Mouse (Mus musculus) ovary, adult 18-20 months (tissue): Measurements from ENCODE around the gene Fzr1.

ENCODE experiments used
- DNase-seq: peaks from one replicate; pipeline ENCODE4 v3.0.0; 2022; ENCODE audit warnings: low spot score, mixed read lengths

Gene Fzr1

GRCm38 (mm10) chr10:81355533-81355932 lies 22.8 kb downstream of the Fzr1 start:
- no peak for DNase-seq

DNA sequence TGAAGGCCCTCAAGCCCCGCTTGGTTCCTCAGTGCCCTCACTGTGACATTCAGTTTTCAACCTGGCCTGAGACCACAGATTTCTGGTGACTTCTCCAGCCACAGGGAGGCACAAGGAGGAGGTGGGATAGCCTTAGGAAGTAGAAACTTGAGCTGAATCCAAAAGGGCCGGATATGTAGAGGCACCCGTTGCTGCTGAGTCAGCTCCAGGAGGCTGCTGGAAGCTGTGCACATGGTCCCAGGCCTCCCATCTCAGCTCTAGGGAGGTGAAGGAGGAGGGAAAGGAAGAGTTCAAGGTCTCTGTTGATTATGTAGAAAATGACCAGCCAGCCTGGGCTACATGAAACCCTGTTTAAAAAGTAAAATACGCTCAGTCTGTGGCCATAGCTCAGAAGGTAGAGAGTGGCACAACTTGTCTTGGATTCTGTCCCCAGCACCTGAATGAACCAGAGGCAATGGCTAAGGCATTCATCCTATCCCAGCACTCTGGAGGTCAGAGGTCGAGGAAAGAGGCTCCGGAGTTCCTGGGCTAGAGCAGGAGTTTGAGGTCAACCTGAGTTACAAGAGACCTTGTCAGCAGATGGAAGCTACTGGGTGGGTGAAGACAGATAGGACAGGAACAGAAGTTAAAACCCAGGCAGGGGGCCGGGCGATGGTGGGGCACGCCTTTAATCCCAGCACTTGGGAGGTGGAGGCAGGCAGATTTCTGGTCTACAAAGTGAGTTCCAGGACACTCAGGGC lies 23.4 kb downstream of the Fzr1 start:
- no peak for DNase-seq

GRCm38 (mm10) chr10:81351678-81352291 lies 26.5 kb downstream of the Fzr1 start:
- no peak for DNase-seq

DNA sequence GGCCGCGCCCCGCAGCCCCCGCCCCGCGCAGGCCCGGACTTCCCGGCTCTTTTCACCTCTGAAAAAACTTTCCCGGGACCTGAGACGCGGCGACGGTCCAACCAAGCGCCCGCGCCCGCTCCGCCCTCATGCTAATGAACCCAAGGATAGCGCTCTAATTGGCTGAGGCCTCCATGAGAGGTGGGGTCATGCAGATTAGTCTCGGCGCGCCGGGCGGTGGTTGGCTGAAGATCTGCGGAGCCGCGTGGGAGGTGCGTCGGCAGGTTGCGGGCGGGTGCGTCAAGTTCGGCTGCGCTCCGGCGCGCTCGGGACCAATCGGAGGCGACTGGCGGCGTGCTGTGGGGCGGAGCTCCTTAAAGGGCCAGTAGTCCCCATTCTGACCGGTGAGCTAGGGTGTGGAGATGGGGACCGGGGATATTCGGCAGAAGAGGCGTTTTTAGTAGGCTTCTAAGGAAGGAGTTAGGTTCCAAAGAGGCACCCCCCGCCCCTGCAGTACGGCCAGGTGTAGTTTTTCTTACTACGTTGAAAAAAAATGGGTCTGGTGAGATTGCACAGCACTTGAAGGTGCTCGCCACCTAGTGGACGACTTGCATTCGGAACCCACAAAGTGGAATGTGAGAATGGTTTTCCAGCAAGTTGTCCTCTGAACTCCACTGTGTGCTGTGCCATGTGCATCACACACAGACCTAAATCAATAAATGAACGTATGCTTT lies 27.8 kb downstream of the Fzr1 start, which contains the start of gene Hmg20b:
TSS of gene Hmg20b (minus strand) at position 130 of the 713 bp plus-strand sequence.
- peak; percentile 99 for DNase-seq

GRCm38 (mm10) chr10:81349961-81350350 lies 28.4 kb downstream of the Fzr1 start:
- DNase-seq: no peak

DNA sequence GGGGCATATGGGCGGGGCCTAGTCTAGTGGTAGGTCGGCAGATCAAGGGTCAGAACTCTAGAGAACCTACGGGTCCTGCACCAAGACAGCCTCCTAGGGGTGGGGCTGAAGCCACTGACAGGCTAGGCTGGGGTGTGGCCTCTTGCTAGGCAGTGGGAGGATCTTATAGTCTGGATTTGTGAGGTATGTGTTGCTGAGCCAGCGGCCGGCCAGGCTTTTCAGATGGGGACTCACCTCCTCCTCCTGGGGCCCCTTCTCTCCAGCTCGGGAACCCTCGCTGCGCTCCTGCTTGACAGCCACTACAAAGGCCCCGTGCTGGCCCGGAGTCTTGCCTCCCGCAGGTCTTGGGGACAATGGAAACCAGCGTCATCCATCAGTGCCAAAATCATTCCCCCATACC lies 29.2 kb downstream of the Fzr1 start:
- no peak for DNase-seq

DNA sequence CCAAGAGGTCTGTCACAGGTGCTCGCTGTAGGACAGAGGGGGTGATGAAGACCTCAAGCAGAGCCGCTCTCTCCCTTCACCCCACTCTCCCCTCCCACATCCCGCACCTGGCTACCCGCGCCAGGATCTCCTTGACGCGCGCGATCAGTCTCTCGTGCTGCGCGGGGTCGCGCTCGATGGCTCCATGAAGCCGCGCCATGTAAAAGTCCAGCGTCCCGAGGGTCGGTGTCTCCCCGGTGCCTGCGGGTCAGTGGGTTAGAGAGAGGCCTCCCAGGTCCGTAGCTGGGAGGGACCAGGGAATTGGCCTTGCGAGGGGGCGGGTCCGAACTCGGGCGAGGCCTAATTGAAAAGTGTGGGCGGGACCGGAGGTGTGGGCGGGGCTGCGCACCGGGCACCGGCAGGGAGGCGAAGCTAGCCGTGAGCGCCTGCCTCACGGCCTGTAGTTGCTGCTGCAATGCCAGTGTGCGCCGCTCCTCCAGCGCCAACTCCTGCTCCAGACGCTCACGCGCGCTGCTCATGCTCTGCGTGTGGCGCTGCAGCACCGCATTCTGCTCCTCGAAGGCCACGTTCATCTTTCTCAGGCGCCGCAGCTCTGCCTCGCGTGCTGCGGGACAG lies 31.8 kb downstream of the Fzr1 start:
- peak; percentile 62 for DNase-seq

GRCm38 (mm10) chr10:81345162-81345534 lies 33.2 kb downstream of the Fzr1 start:
- no peak for DNase-seq

DNA sequence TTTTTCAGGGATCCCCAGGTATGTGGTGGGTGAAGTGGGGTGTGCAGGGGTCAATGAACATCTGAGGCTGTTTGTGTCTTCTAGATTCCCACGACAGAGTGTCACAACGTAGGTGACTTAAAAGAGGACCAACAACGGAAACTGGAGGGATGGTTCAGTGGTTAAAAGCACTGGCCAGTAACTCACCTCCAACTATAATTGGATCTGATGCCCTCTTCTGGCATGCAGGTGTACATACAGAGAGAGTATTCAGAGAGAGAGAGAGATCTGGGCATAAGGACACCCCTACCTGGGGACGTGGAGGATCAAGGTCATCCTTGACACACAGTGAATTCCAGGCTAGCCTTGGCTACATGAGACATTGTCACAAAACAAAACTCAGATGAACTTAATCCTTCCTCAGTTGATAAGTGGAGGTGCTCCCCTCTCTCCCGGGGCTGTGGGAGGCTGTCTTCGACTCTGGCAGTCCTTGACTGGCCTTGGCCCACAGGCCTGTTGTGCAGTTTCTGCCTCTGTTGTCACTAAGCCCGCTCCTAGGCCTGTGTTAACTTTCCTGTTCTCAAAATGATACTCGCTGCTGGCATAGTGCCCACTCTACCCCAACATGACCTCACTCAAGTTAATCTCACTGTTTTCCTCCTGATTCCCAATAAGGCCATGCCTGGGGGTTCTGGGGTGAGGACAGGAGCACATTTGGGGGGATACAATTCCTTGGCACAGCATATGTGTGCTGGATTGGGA lies 33.7 kb downstream of the Fzr1 start:
- DNase-seq: no peak

GRCm38 (mm10) chr10:81342686-81343505 lies 35.4 kb downstream of the Fzr1 start, which contains the start of gene Gipc3:
Gene Gipc3 (minus strand): TSS chr10:81343266.
- DNase-seq: no peak

DNA sequence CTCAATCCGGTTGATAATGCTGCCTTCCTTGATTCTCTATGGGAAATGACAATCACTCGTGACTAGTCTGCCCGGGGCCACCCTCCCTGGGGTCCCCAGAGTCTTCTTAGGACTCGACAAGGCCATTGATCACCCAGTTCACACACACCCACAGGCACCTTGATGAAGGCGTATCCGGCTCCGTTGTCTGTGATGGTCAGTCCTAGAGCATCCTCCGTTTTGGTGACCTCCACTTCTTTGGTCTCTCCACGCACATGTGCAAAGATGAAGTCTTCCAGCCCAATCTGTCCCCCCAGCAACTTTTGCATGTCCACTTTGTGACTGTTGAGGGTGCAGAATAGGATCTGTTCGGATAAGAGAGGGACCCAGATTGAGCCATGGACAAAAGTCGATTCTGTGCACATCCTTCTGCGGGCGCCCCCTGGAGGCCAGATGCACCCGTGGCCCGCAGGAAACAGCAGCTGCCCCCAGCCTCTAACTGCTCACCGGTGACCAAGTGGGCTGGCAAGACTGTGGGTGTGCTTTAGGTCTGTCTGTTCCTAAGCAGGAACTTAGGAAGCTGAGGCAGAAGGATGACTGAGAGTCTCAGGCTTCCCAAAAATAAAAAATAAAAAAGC lies 36.9 kb downstream of the Fzr1 start:
- no peak for DNase-seq

DNA sequence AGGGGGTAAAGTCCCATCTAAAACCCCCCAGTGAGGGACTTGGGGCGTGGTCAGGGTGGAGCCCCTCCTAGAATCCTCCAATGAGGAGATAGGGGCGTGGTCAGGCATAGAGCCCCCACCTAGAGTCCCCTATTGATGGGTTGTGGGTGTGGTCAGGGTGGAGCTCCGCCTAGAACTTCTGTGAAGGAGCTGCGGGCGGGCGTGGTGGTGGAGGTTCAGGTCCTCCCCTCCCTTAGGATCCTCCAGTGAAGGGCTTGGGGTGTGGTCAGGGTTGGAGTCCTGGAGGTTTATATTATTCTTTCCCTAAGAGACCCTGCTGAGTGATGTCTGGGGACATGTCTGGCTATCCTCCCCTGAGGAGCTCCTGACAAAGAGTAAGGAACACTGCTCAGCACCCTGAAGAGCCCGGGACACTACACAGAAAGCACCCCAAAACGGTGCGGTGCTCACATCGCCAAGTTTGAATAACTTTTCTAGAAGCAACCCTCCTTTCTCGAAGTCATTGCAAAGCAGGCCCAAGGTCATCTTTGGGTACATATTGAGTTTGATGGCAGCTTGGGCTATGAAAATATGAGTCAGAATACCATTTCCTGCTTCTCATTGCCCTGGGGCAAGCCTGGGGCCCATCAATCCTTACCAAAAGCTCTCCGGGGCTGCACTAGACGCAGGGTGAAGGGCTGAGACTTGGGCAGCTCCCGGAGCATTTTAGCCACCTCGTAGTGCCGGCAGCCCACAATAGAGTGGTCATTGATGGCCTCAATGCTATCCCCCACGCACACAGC lies 37.6 kb downstream of the Fzr1 start:
- no peak for DNase-seq

DNA sequence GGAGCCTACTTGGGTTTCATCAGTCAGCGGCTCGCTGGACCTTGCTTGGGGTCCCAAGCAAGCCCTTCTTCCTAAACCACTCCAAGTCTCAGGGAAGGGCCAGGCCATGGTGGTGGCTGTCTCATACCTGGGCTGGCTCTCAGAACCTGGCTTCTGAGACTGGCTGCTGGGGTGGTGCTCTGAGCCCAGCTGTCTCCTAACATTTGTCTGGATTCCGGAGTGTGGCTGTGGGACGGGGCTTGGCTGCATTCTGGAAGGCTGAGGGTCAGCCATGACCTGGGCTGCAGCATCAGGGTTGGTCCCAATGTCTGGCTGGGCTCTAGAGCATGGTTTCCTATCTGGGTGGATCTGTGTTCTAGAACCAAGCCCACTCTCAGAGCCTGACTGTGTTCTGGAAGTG lies 41.8 kb downstream of the Fzr1 start:
- no peak for DNase-seq

DNA sequence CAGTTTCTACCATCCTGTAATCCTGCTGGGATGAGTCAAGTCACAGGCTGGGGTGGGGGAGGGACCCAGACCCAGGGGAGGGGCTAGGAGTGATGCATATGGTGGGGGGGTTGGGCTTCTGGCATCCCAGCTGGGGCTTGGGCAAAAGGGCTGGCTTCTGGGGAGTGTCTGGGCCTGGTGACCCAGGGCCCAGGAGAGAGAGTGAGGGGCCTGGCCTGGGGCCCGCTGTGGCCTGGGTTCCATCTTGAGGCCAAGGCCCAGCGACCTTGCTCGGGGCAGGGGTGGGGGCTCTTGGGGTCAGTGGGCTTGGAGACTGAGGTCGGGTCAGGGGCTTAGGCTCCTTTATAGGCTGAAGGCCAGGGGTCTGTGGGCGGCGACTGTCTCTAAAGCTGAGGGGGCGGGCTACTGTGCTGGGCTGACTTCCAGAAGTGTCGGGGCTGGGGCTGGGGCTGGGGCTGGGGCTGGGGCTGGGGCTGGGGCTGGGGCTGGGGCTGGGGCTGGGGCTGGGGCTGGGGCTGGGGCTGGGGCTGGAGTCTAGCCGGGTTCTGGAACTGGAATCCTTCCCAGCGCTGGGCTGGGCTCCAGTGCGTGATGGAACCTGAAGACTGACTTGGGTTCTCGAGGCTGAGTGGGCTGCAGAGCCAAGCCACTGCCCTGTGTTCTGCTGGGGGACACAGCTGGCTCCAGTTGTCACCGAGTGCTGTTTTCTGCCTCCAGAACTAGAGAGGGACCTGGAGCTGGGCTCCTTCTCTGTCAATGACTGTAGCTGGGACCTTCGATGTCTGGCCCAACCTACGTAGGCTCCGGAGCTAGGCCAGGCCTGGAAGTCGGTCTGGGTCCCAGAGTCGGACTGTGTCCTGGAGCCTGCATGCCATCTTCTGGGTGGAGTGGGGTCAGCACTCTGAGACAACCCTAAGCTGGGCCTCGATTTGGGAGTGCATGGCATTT lies 42.6 kb downstream of the Fzr1 start:
- DNase-seq: no peak

- DNase-seq: no peak
Observed at GRCm38 (mm10) chr10:81334324-81334723, 44.0 kb downstream of the Fzr1 start.

DNA sequence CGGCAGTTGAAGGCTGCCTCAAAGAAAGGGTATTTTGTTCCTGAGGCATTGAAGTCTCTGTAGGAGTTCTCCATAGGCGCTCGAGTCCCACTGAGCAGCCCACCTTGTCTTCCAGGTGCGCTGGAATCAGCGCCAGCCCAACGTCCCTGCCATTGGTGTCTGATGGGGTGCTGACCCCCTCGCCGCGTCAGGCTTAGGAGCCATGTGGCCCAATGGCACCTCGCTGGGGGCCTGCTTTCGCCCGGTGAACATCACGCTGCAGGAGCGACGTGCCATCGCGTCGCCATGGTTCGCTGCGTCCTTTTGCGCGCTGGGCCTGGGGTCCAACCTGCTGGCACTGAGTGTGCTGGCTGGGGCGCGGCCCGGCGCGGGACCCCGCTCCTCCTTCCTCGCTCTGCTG lies 46.0 kb downstream of the Fzr1 start:
- DNase-seq: no peak

DNA sequence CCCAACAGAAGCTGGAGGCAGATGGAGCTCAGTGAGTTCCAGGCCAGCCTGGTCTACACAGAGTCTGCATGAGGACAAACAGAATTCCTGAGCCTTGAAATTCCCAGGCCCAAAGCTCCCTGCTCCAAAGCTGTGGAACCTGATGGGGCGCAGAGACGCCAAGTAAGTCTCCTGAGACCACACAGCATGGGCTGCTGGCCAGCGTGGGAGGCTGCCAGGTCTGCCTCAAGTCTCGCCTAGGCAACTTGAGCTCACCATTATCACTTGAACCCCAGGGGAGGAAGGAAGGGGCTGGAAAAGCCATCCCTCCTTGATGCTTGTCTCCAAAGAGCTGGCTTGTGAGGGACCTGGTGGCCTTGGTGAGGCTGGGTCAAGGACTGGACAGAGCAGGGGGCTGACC lies 48.3 kb downstream of the Fzr1 start:
- no peak for DNase-seq

GRCm38 (mm10) chr10:81329194-81329975 lies 48.9 kb downstream of the Fzr1 start:
- DNase-seq: no peak
